Mouse (Mus musculus) liver, embryonic 15.5 days (tissue): ENCODE measurements at regions not wholly inside any gene's neighbourhood (a gene's known extent, or its start where the extent isn't known, plus 50 kb on each side); places are given as distances from the start of the nearest gene placed in this dataset.

Experiments
- ATAC-seq: fragments of 200-750 bp; cut with Nextera tagmentation; 2 replicates; pipeline ENCODE4 v1.8.0; 2017; ENCODE audit warnings: moderate number of reproducible peaks, mild to moderate bottlenecking, moderate library complexity; ENCODE audit not compliant: insufficient read depth
- H3K27ac ChIP-seq: fragments of 300-500 bp; sonication (generic); replicated peaks from 2 replicates; pipeline ENCODE4 v1.5.1; 2015; ENCODE audit warnings: mild to moderate bottlenecking, inconsistent platforms
- H3K27me3 ChIP-seq: fragments of 300-500 bp; sonication (generic); 2 replicates; pipeline ENCODE4 v1.6.1; 2015; ENCODE audit warnings: mild to moderate bottlenecking, inconsistent platforms
- H3K36me3 ChIP-seq: fragments of 300-500 bp; sonication (generic); replicated peaks from 2 replicates; pipeline ENCODE4 v1.6.1; 2015; ENCODE audit warnings: moderate library complexity, mild to moderate bottlenecking, inconsistent platforms
- H3K4me1 ChIP-seq: fragments of 300-500 bp; sonication (generic); replicated peaks from 2 replicates; pipeline ENCODE4 v1.6.1; 2015; ENCODE audit warnings: inconsistent platforms
- H3K4me2 ChIP-seq: fragments of 300-500 bp; sonication (generic); 2 replicates; pipeline ENCODE4 v1.6.1; 2015; ENCODE audit warnings: moderate library complexity, mild to moderate bottlenecking, inconsistent platforms
- H3K4me3 ChIP-seq: fragments of 300-500 bp; sonication (generic); replicated peaks from 2 replicates; pipeline ENCODE4 v1.5.1; 2015; ENCODE audit warnings: mild to moderate bottlenecking, inconsistent platforms
- H3K9ac ChIP-seq: fragments of 300-500 bp; sonication (generic); 2 replicates; pipeline ENCODE4 v1.6.1; 2015; ENCODE audit warnings: moderate library complexity, mild to moderate bottlenecking, inconsistent platforms
- H3K9me3 ChIP-seq: fragments of 300-500 bp; sonication (generic); replicated peaks from 2 replicates; pipeline ENCODE4 v1.6.1; 2016; ENCODE audit warnings: inconsistent platforms
- WGBS: fragments of 180-500 bp; shearing (Covaris S2); methylation state at CpG from one replicate; pipeline ENCODE4 v1.1.7; 2015; ENCODE audit warnings: mixed read lengths; ENCODE audit not compliant: insufficient replicate concordance; 5-methylcytosine and 5-hydroxymethylcytosine counted together

DNA sequence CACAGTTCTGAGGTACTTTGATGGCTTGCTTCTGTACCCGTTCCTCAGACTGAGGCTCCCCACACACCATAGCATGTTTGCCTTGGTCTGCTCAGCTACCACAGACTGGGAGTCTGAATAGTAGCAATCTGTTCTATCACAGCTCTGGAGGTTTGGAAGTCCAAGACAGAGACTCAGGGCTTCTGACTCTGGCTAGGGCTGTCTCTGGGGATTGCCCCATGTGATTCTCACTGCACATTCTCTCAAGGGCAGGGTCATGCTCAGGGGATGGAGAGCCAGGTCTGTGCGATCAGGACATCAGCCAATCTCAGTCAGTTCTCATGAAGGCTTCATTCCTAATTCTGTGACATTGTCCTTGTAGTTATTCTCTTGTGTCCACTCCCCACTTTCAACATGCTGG lies 108.8 kb upstream of the Gdf10 start:
- Histone ChIP-seq H3K9ac (no peak overlapping the region), H3K27me3 (no peaks in the 10 kb centered on the region), H3K27ac (no peak overlapping the region), H3K36me3 (no peaks in the 10 kb centered on the region), H3K4me1 (no peaks in the 10 kb centered on the region), H3K4me2 (no peak overlapping the region), H3K9me3 (no peaks in the 10 kb centered on the region), H3K4me3 (no peak overlapping the region)
- ATAC-seq: no peak
- 54% methylated on average over 2 of the region's 2 CpGs for WGBS

GRCm38 (mm10) chr14:33820541-33821260 lies 102.7 kb upstream of the Gdf10 start:
- no peaks in the 10 kb centered on the region for H3K9me3 ChIP-seq
- no peaks in the 10 kb centered on the region for H3K4me1 ChIP-seq
- ATAC-seq: no peak
- H3K4me2 ChIP-seq: no peak overlapping the region
- no peak overlapping the region for H3K4me3 ChIP-seq
- H3K27ac ChIP-seq: no peak overlapping the region
- WGBS: 67% methylated on average over 14 of the region's 14 CpGs
- no peaks in the 10 kb centered on the region for H3K36me3 ChIP-seq
- no peak overlapping the region for H3K9ac ChIP-seq
- no peaks in the 10 kb centered on the region for H3K27me3 ChIP-seq

DNA sequence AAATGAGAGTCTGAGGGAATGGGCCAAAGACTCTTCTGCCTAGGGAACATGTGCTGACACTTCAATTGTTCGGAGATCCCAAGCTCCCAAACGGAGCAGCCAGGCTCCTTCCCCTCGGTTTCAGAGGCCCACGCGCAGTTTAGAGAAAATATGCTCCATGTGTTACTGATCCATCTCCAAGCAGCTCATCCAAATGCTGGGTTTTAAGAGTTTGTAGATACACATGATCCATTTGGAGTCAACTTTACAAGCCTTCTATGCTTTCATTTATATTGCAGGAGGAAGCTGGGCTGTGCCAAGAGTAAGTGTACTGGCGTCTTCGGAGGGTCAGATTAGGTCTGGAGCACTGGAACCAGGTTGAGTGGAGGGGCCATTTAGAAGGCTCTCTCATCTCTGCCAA lies 102.0 kb upstream of the Gdf10 start:
- no peaks in the 10 kb centered on the region for H3K4me1 ChIP-seq
- ATAC-seq: no peak
- no peak overlapping the region for H3K4me3 ChIP-seq
- H3K27ac ChIP-seq: no peak overlapping the region
- no peaks in the 10 kb centered on the region for H3K9me3 ChIP-seq
- no peak overlapping the region for H3K4me2 ChIP-seq
- WGBS: 72% methylated on average over 7 of the region's 7 CpGs
- H3K9ac ChIP-seq: no peak overlapping the region
- H3K27me3 ChIP-seq: no peaks in the 10 kb centered on the region
- no peaks in the 10 kb centered on the region for H3K36me3 ChIP-seq

GRCm38 (mm10) chr14:33824421-33824874 lies 98.9 kb upstream of the Gdf10 start:
- Histone ChIP-seq H3K9ac (no peak overlapping the region), H3K36me3 (no peaks in the 10 kb centered on the region), H3K9me3 (no peaks in the 10 kb centered on the region), H3K27ac (no peak overlapping the region), H3K27me3 (no peaks in the 10 kb centered on the region), H3K4me3 (no peak overlapping the region), H3K4me1 (no peaks in the 10 kb centered on the region), H3K4me2 (no peak overlapping the region)
- no peak for ATAC-seq
- WGBS: 53% methylated on average over 11 of the region's 11 CpGs

DNA sequence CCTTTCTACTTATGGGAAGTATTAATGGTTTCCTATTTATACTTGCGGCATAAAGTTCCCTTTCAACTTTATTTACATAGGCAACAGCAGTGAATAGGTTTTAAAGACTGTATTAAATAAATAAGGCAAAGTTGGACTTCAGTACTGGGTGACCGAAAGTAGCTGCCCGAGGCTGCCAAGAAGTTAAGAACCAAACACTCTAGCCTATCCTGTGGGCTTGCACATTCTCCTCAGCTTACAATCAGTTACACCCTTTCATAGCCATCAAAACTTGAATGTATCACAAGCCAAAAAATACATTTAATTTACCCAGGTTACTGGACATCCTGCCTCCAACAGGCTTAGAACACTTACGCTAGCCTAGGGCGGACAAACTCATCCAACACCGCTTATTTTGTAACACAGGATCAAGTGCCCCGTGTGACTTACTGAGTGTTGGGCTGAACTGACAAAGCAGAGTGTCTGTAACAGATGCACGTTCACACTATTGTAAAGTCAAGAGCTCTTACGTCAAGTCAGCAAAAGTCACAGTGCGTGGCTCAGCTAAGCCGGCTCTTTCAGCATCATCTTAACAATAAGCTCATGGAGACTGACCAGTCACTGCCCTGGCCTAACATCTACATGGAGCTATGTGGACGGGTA lies 97.3 kb upstream of the Gdf10 start:
- no peaks in the 10 kb centered on the region for H3K4me1 ChIP-seq
- 74% methylated on average over 12 of the region's 12 CpGs for WGBS
- no peaks in the 10 kb centered on the region for H3K36me3 ChIP-seq
- H3K9me3 ChIP-seq: no peaks in the 10 kb centered on the region
- no peak overlapping the region for H3K4me3 ChIP-seq
- H3K27ac ChIP-seq: no peak overlapping the region
- no peak for ATAC-seq
- H3K4me2 ChIP-seq: no peak overlapping the region
- no peaks in the 10 kb centered on the region for H3K27me3 ChIP-seq
- H3K9ac ChIP-seq: no peak overlapping the region

GRCm38 (mm10) chr14:33832650-33833319 lies 90.6 kb upstream of the Gdf10 start:
- Histone ChIP-seq H3K4me1 (no peaks in the 10 kb centered on the region), H3K36me3 (no peaks in the 10 kb centered on the region), H3K4me3 (no peak overlapping the region), H3K9me3 (no peaks in the 10 kb centered on the region), H3K9ac (no peak overlapping the region), H3K27ac (no peak overlapping the region), H3K27me3 (no peaks in the 10 kb centered on the region), H3K4me2 (no peak overlapping the region)
- WGBS: 66% methylated on average over 14 of the region's 14 CpGs
- ATAC-seq: no peak

DNA sequence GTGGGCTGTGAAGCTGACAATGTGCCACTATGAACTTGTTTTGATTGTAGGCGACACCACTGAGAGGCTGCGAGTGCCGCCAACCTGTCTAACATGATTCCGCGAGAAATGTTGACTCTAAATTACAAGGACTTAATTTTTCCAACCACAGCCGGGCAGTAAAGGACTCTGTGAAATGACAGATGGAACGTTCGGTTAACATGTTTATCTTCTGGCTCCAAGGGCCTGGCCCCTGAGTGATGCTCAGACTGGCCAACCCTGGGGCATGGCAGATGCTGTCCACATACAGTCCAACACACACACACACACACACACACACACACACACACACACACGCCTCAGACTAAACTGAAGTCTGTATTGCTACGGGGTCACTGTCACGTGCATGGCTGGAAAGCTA lies 87.0 kb upstream of the Gdf10 start:
- H3K27ac ChIP-seq: no peak overlapping the region
- no peak overlapping the region for H3K4me3 ChIP-seq
- no peak for ATAC-seq
- no peaks in the 10 kb centered on the region for H3K4me1 ChIP-seq
- no peaks in the 10 kb centered on the region for H3K36me3 ChIP-seq
- H3K9ac ChIP-seq: no peak overlapping the region
- 74% methylated on average over 11 of the region's 11 CpGs for WGBS
- H3K27me3 ChIP-seq: no peaks in the 10 kb centered on the region
- no peak overlapping the region for H3K4me2 ChIP-seq
- no peaks in the 10 kb centered on the region for H3K9me3 ChIP-seq

- Histone ChIP-seq H3K27me3 (no peaks in the 10 kb centered on the region), H3K4me3 (no peak overlapping the region), H3K4me1 (no peaks in the 10 kb centered on the region), H3K27ac (no peak overlapping the region), H3K36me3 (no peaks in the 10 kb centered on the region), H3K9ac (no peak overlapping the region), H3K9me3 (no peaks in the 10 kb centered on the region), H3K4me2 (no peak overlapping the region)
- 55% methylated on average over 6 of the region's 6 CpGs for WGBS
- no peak for ATAC-seq
Observed at GRCm38 (mm10) chr14:33841821-33842220, 81.6 kb upstream of the Gdf10 start.

- WGBS: 59% methylated on average over 3 of the region's 3 CpGs
- ATAC-seq: no peak
- no peaks in the 10 kb centered on the region for H3K36me3 ChIP-seq
- H3K9ac ChIP-seq: no peak overlapping the region
- H3K27me3 ChIP-seq: no peaks in the 10 kb centered on the region
- no peak overlapping the region for H3K4me3 ChIP-seq
- H3K9me3 ChIP-seq: no peaks in the 10 kb centered on the region
- no peak overlapping the region for H3K27ac ChIP-seq
- no peaks in the 10 kb centered on the region for H3K4me1 ChIP-seq
- no peak overlapping the region for H3K4me2 ChIP-seq
Observed at GRCm38 (mm10) chr14:33853499-33853898, 69.9 kb upstream of the Gdf10 start.

- 71% methylated on average over 6 of the region's 6 CpGs for WGBS
- no peaks in the 10 kb centered on the region for H3K4me1 ChIP-seq
- no peak overlapping the region for H3K4me3 ChIP-seq
- no peak overlapping the region for H3K9ac ChIP-seq
- H3K9me3 ChIP-seq: no peaks in the 10 kb centered on the region
- H3K36me3 ChIP-seq: no peaks in the 10 kb centered on the region
- no peak overlapping the region for H3K27ac ChIP-seq
- no peaks in the 10 kb centered on the region for H3K27me3 ChIP-seq
- ATAC-seq: no peak
- H3K4me2 ChIP-seq: no peak overlapping the region
Observed at GRCm38 (mm10) chr14:33854181-33854580, 69.2 kb upstream of the Gdf10 start.

DNA sequence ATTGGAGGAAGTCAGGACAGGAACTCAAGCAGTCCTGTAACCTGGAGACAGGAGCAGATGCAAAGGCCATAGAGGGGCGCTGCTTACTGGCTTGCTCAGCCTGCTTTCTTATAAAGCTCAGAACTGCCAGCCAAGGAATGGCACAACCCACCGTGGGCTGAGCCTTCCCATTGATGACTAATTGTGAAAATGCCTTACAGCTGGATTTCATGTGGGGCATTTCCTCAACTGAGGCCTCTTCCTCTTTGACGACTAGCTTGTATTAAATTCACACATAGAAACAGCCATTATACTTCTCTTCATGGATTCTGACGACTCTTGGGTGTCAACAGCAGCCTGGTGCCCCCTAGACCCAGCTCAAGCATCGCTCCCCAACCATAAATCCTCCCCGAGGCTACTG lies 66.4 kb upstream of the Gdf10 start:
- Histone ChIP-seq H3K4me1 (no peaks in the 10 kb centered on the region), H3K27ac (no peak overlapping the region), H3K9me3 (no peaks in the 10 kb centered on the region), H3K36me3 (no peaks in the 10 kb centered on the region), H3K4me2 (no peak overlapping the region), H3K4me3 (no peak overlapping the region), H3K27me3 (no peaks in the 10 kb centered on the region), H3K9ac (no peak overlapping the region)
- WGBS: 40% methylated on average over 6 of the region's 6 CpGs
- ATAC-seq: no peak
